In genomic region chr11:5289826-5290580, GRCm38 (mm10) we compare ENCODE assay signal across 12 mouse cellular contexts. TPM values are rescaled to one million over a fixed set of nuclear protein-coding genes. Genes with fewer than 3 reads are reported as not detected.
DNase-seq lines count a peak whose midpoint lies in the region; ATAC-seq and TF ChIP-seq lines count a peak whose summit lies in the region.
"Had no signal": no experiment of that assay in that cellular context is flagged by ENCODE, and none has a peak within 500 bp of the region (broad histone marks: within the 10 kb centered on the region; RNA-seq: fewer than 3 reads in every experiment).

No protein-coding gene starts in this region.

- H3K4me2 ChIP-seq in forebrain, embryonic 15.5 days (replicated peaks), result no peak overlapping the region
- H3K4me2 ChIP-seq in forebrain, embryonic 12.5 days, result no peak overlapping the region
- no peak overlapping the region for H3K4me2 ChIP-seq in neural tube, embryonic 15.5 days
- H3K4me2 ChIP-seq: heart, embryonic 13.5 days; hindbrain, embryonic 15.5 days; liver, embryonic 11.5 days had no signal

- intact Hi-C loops in left cerebral cortex, adult 2 months (cut with DNase I), result loop anchor here (1.0 to 10.0 kb wide), 4 partner anchors 155 to 402 kb away; partner anchors contain the start of gene Znrf3
- intact Hi-C loops in left cerebral cortex, postnatal 10 days (cut with DNase I), result loop anchor here (2.0 to 10.0 kb wide), 2 partner anchors 155 to 185 kb away; partner anchors contain the start of gene Znrf3

- H3K4me1 ChIP-seq in forebrain, embryonic 15.5 days, result no peaks in the 10 kb centered on the region
- peaks cover 9% of the 10 kb centered on the region; the same call in 1 of the 2 replicates for H3K4me1 ChIP-seq in forebrain, embryonic 12.5 days
- peaks cover 14% of the 10 kb centered on the region for H3K4me1 ChIP-seq in neural tube, embryonic 15.5 days

- WGBS in forebrain, embryonic 15.5 days, result 56% methylated on average over 4 of the region's 4 CpGs
- 86% methylated on average over 4 of the region's 4 CpGs for WGBS in forebrain, embryonic 12.5 days
- WGBS in neural tube, embryonic 15.5 days, result 70% methylated on average over 4 of the region's 4 CpGs

- no peaks in the 10 kb centered on the region for H3K27me3 ChIP-seq in forebrain, embryonic 15.5 days
- H3K27me3 ChIP-seq in forebrain, embryonic 12.5 days, result no peaks in the 10 kb centered on the region
- no peaks in the 10 kb centered on the region for H3K27me3 ChIP-seq in neural tube, embryonic 15.5 days (replicated peaks)
- H3K27me3 ChIP-seq: heart, embryonic 13.5 days; hindbrain, embryonic 15.5 days had no signal

- no peak for TF ChIP-seq CTCF in left cerebral cortex, adult 2 months (IDR thresholded peaks at IDR 0.05)

- no peak overlapping the region for H3K9ac ChIP-seq in forebrain, embryonic 15.5 days (replicated peaks)
- no peak overlapping the region for H3K9ac ChIP-seq in forebrain, embryonic 12.5 days
- H3K9ac ChIP-seq in neural tube, embryonic 15.5 days (replicated peaks), result no peak overlapping the region
- H3K9ac ChIP-seq: heart, embryonic 13.5 days; hindbrain, embryonic 15.5 days had no signal

- H3K27ac ChIP-seq in forebrain, embryonic 15.5 days (replicated peaks), result peak overlapping the region; percentile 9; the same call in 1 of the 2 replicates
- no peak overlapping the region for H3K27ac ChIP-seq in forebrain, embryonic 12.5 days
- peak overlapping the region; percentile 16; the same call in 1 of the 2 replicates for H3K27ac ChIP-seq in left cerebral cortex, adult 2 months
- H3K27ac ChIP-seq in neural tube, embryonic 15.5 days (replicated peaks), result 0 out of 2 replicates have a peak overlapping the region, but pooled peaks have one; percentile 28
- H3K27ac ChIP-seq: heart, embryonic 13.5 days; hindbrain, embryonic 15.5 days had no signal

- H3K9me3 ChIP-seq in forebrain, embryonic 15.5 days, result no peaks in the 10 kb centered on the region
- no peaks in the 10 kb centered on the region for H3K9me3 ChIP-seq in forebrain, embryonic 12.5 days
- H3K9me3 ChIP-seq in neural tube, embryonic 15.5 days (replicated peaks), result no peaks in the 10 kb centered on the region
- H3K9me3 ChIP-seq: heart, embryonic 13.5 days; hindbrain, embryonic 15.5 days had no signal

- DNase-seq in left cerebral cortex, adult 2 months (ENCODE audit: extremely low spot score in 1 of 2, low spot score in 2 of 2), result no peak
- no peak for DNase-seq in left cerebral cortex, postnatal 10 days (ENCODE audit: extremely low spot score in 1 of 2, low spot score in 2 of 2)
- DNase-seq in neural tube, embryonic 10.5 days (ENCODE audit: extremely low spot score, low spot score), result no peak
- DNase-seq in layer of hippocampus, adult 9-11 months, result no peak

- no peaks in the 10 kb centered on the region for H3K36me3 ChIP-seq in forebrain, embryonic 15.5 days
- peaks cover 30% of the 10 kb centered on the region for H3K36me3 ChIP-seq in forebrain, embryonic 12.5 days (replicated peaks)
- peaks cover 11% of the 10 kb centered on the region; the same call in 1 of the 2 replicates for H3K36me3 ChIP-seq in neural tube, embryonic 15.5 days

- no peak overlapping the region for H3K4me3 ChIP-seq in forebrain, embryonic 15.5 days
- no peak overlapping the region for H3K4me3 ChIP-seq in forebrain, embryonic 12.5 days (replicated peaks)
- no peak overlapping the region for H3K4me3 ChIP-seq in left cerebral cortex, adult 2 months
- H3K4me3 ChIP-seq in neural tube, embryonic 15.5 days (replicated peaks), result no peak overlapping the region
- H3K4me3 ChIP-seq: heart, embryonic 13.5 days; hindbrain, embryonic 15.5 days had no signal

- ATAC-seq in forebrain, embryonic 15.5 days (replicated peaks), result no peak
- ATAC-seq in forebrain, embryonic 12.5 days (ENCODE audit: low FRiP score), result no peak
- ATAC-seq in neural tube, embryonic 15.5 days (ENCODE audit: low FRiP score), result no peak
- no peak for ATAC-seq in megakaryocyte progenitor cell, adult 5-6 weeks (replicated peaks; ENCODE audit: poor library complexity)
- ATAC-seq: forebrain, embryonic 16.5 days had no signal

RNA-seq across cellular contexts. Expression of gene Kremen1, which starts 28.6 kb away (rescaled TPM):
- polyA plus RNA-seq in forebrain, embryonic 15.5 days (2015; fragmentation: Nextera tagmentation; extraction: Ambion mirVana), result 5.4 and 6.5 TPM in 2 replicates
- 11.9 and 12.0 TPM in 2 replicates for polyA plus RNA-seq in forebrain, embryonic 12.5 days (2016; fragmentation: Nextera tagmentation; extraction: Ambion mirVana)
- total RNA-seq in left cerebral cortex, adult 2 months (2021), result 10 to 100 TPM; 14.8 to 15.4 TPM
- total RNA-seq in left cerebral cortex, postnatal 10 days (2021), result 1 to 10 TPM; 9.2 to 9.5 TPM
- 5.7 and 10.2 TPM in 2 replicates for polyA plus RNA-seq in neural tube, embryonic 15.5 days (2015; fragmentation: Nextera tagmentation; extraction: Ambion mirVana)
- 2.0 and 3.2 TPM in 2 replicates for total RNA-seq in megakaryocyte progenitor cell, adult 5-6 weeks (2015)
- 1.9 and 2.1 TPM in 2 replicates for total RNA-seq in megakaryocyte progenitor cell, adult 5-6 weeks (2017)
